Mouse (Mus musculus): Measurements from ENCODE around the gene Capzb.

DNA sequence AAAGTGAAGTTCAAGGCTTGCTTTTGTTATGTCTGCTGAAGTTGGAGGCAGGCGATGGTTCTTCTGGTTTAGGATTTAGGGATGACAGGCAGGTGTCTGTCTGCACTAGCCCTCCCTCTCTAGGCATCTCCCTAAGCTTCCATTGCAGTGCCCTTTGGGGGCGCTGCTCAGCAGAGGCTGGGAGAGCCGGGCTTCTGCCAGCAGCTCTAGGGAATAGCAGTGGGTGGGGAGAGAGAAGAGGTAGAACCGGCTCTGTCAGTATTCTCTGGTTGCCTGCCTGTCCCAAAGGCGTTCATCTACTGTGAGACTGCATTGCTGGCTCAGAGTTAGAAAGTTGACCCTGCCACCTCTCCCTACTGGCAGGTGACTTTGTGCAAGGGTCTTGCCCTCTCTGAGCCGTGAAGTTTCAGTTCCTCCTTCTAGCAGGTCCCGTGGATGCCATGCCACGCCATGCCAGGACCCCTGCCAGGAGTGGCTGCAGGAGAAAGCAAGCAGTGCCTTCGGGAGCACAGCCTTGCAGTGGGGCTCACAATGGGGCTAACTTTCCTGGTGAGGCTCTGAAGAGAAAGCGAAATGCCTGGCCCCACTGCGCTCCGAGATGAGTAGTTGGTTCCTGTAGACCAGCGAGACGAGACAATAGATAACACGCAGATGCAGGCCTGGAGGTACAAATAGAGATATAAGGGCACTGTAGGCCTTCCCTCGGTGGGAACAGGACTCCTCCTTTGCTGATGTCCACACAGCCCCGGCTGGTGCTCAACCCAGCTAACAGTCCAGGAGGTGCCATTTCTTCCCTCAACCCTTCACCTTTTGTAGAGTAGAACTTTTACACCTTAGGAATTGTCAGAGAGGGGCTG is 19.5 kb downstream of the Capzb start:
- TF ChIP-seq CTCF (IDR thresholded peaks at IDR 0.05; ENCODE audit: insufficient read depth, low read length) (0 out of 2 replicates have a peak, but pooled peaks have one; percentile 12), POLR2A (IDR thresholded peaks at IDR 0.05; ENCODE audit: borderline replicate concordance, extremely low read depth, low read depth, low read length) (no peak)

Measured in lung, adult 2 months (tissue).